Mouse (Mus musculus) thymus, postnatal 36 days (tissue): Measurements from ENCODE around the gene Satb2.

ENCODE experiments used
- DNase-seq, 2 experiments: peaks; one replicate each; pipeline ENCODE4 v3.0.0; 2022; ENCODE audit warnings: mixed read lengths in 2 of 2

Gene Satb2

GRCm38 (mm10) chr1:56978151-56978700 lies at the start of gene Satb2:
TSS of gene Satb2 (minus strand) at chr1:56978650.
- DNase-seq, result no peak

- DNase-seq, result no peak
Observed at GRCm38 (mm10) chr1:57018941-57019340, 40.5 kb upstream of the Satb2 start.

GRCm38 (mm10) chr1:57013856-57014255 lies 35.4 kb upstream of the Satb2 start:
- no peak for DNase-seq

GRCm38 (mm10) chr1:57009171-57009570 lies 30.7 kb upstream of the Satb2 start:
- DNase-seq, result no peak

DNA sequence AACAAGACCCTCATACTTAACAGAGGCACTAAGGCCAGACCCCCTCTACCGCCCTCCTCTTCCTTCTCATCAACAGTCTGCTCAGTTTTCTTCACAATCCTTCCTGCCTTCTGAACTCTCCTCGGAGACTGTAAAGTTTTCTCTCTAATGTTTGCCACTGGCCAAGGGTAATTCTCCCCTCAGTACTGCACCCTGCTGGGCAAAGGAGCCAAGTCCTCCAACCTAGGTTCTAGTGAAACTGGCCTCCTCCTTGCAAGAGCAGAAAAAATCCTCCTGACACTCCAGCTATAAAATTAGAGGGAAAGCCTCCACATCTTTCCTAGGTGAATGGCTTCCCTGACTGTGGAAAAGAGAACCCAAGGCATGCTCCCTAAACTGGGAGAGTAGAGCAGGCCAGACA lies 16.6 kb upstream of the Satb2 start:
- no peak for DNase-seq

GRCm38 (mm10) chr1:56992310-56992709 lies 13.9 kb upstream of the Satb2 start:
- DNase-seq, result no peak

DNA sequence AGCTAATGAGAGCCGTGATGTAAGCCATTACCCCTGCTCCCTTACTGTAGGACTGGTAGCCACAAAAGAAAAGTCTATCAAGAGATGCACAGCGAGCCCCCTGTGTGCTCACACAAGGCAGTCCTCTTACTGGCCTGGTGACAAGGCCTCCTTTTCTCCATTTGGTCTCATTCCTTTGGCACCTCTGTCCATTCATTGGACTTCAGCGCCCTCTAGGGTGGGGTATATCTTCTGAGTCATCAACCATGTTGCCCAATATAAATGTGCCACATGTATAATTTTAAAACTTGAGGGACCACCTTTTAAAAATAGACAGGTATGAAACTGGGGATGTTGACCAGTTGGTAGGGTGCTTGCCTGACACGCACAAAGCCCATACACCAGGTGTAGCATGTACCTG lies 13.2 kb upstream of the Satb2 start:
- DNase-seq, result no peak

GRCm38 (mm10) chr1:56984483-56984810 lies 6.0 kb upstream of the Satb2 start:
- DNase-seq, result no peak

GRCm38 (mm10) chr1:56983771-56984482 lies 5.5 kb upstream of the Satb2 start:
- no peak for DNase-seq

- no peak for DNase-seq
Observed at GRCm38 (mm10) chr1:56983100-56983590, 4.7 kb upstream of the Satb2 start.

DNA sequence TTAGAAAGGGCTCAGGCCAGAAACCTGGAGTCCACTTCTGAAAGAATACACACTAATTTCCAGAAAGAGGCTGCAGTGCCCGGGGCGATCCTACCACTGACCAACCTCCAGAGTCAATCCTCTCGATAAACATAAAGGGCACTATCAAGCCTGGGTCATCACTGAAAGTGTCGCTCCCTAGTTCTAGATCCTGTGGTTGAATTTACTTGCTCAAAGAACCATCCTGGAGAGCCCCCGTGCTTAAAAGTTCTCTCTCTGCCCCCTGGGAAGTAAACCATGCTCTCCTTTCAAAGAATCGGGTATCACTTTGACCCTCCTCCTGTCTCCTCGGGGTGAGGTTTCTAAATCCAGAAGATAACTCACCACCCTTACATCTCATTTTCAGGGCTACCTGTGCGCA lies 4.2 kb upstream of the Satb2 start:
- DNase-seq, result no peak

DNA sequence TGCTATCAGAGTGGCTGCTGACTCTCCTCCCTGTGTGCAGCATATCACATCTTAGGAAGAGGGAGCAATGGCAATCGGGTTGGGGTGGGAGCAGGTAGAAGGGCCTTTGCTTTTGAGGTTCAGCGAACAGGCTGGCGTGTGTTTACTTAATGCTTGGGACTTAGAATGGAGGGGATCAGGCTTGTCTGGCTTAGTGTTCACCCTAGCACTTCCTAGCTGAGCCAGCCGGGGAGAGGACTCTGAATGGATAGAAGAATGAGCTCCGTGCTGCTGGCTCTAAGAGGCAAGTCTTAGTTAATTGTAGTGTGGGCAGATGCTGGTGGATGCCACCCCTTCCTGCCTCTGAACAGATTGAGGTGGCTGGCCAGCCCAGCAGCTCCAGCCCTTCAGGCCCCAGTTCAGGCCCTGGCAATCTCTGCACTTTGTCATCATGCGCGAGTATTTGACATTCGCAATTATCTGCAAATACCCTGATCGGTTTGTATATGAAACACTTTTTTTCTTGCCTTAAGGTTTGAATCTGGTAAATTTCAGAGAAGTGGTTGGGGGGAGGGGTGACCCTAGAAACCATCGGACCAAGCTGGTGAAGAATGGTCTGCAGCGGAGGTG lies 3.6 kb upstream of the Satb2 start:
- no peak for DNase-seq

GRCm38 (mm10) chr1:56981508-56981907 lies 3.1 kb upstream of the Satb2 start:
- DNase-seq, result no peak

DNA sequence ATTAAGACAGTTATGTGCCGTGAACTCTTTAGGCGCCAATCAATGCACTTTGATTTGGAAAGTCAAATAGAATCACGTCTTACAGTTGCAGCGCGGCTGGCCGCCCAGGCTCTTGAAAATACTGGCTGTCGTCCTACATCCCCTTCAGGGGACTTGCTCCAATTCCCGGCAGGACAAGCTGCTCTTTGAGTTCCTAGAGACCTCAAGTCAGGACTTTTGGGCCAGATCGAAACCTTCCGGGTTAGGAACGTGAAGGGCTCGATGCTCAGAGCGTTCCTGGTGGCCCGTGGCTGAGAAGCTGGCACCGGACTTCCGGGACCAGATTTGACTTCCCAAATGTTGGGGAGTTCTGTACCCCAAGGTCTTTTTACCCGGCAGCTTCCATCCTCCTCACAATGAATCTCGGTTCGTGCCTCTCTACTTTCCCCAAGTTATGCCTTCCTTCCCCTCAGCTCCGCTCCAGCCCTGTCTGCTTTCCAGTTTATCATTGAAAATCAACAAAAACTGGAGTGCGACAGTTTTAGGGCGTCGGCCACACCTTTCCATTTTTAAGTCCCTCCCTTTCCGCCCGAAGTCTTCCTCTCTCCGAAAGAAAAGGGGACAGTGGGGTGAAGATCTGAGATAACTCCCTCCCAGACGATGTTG lies 2.3 kb upstream of the Satb2 start:
- no peak for DNase-seq

DNA sequence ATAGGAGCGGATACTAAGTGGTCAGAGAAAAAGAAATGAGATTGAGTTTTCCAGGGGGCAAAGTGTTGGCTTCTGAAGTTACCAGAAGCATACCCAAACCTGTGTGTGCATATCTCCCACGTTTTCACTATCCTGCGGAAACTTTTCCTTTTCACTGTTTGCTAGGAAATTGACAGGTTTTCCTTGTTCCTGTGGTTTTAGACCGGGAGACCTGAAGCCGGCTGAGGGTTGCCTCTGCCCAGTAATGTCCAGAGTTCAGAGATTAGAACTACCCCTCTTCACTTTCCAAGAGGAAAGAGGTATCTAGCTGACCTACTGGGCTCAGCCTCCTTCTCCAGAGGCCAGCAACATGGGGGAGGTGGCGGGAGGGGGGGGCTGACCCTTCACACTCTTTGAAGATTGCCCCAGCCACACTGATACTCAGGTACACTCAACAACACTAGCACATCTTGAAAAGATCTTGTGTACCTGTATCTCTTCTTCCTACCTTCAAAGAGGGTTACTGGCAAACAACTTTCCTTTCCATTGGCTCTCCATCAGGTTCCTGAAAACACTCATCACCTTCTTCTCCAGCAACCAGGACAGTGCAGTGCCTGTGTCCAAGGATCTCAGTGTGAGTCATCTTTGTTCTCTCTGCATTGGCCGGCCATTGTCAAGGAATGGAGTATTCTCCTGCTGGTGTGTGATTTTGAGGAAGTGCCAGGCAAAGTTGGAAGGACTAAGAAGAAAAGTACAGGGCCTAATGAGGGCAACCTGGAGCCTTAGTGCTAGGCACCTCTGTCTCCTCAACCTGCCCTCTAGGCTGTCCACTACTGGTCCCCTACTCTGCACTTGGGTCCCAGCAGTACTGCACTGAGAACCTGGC lies 1.3 kb upstream of the Satb2 start:
- DNase-seq, result no peak

DNA sequence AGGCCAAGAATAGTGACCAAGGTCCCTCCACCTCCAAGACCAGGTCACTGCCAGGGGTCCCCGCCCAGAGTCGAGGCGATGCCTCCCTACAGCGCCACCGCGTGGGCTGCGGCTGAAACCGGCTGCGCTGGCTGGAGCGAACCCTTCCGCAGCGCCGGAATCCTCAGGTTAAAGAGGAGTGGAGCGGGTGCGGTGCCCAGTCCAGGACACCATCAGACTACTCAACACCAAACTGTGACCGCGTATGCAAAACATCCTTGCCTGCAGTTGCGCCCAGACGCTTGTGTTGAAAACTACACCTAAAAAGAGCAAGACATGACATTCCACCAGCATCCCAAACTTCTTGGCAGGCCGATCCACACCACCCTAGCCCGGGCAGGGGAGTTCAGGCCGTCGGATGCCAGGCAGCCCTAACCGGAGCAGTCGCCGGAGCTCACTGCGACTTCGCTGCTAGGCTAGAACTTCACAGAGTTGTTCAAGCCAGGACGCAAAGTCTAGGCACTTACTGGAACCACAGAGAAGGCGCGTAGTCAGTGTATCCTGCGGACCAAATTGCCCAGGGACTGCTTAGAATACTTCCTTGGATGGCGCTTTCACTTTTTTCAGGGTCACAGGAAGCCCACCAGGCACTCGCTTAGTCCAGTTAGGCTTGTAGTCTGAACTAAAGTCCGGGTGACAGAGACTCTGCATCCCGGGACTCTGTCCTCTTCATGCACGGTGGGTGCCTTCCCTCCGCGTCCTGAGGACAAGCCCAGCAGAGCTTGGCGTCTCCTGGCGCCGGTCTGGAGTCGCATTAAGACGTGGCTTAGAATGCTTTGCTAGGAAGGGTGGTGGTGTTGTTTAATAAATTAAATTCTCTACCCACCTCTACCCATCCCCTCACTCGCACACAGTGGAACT lies 999 bp downstream of the Satb2 start:
- DNase-seq, result no peak

GRCm38 (mm10) chr1:56976825-56977104 lies 1.7 kb downstream of the Satb2 start:
- DNase-seq, result no peak

GRCm38 (mm10) chr1:56976044-56976824 lies 2.2 kb downstream of the Satb2 start:
- DNase-seq, result no peak

GRCm38 (mm10) chr1:56975546-56975945 lies 2.9 kb downstream of the Satb2 start:
- no peak for DNase-seq

DNA sequence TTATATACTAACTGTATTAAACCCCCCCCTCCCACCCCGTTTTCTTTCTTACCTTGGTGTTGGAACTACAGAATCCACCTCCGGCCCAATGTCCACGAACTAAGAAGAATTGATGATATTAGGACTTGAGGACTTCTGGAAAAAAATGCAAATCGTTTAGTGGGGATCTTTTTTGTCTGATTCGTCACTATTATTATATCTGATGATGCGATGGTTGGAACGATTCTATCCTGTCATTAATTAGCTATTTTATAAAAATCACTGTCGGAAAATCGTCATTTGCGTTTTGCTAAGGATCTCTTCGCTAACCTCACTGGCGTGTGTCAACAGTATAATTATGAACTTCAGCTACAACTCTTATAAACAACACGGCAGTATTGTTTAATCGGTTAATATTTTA lies 4.3 kb downstream of the Satb2 start:
- DNase-seq, result no peak

- DNase-seq, result no peak
Observed at GRCm38 (mm10) chr1:56973593-56973950, 4.9 kb downstream of the Satb2 start.
